Mouse (Mus musculus) G1E (cell line): ENCODE measurements around the gene Lrrc29.

ENCODE experiments used
- CTCF ChIP-seq: IDR thresholded peaks from 2 replicates; pipeline ENCODE4 v1.5.1; 2012; ENCODE audit warnings: low read depth, low read length, inconsistent platforms, mixed read lengths
- GATA1 ChIP-seq: IDR thresholded peaks from 2 replicates; pipeline ENCODE4 v1.6.1; 2012; ENCODE audit warnings: borderline replicate concordance, low read length, inconsistent platforms, mixed read lengths
- TAL1 ChIP-seq: conservative IDR thresholded peaks from 2 replicates; pipeline ENCODE4 v1.6.1; 2012; ENCODE audit warnings: low read depth, low read length, inconsistent platforms, mixed read lengths

DNA sequence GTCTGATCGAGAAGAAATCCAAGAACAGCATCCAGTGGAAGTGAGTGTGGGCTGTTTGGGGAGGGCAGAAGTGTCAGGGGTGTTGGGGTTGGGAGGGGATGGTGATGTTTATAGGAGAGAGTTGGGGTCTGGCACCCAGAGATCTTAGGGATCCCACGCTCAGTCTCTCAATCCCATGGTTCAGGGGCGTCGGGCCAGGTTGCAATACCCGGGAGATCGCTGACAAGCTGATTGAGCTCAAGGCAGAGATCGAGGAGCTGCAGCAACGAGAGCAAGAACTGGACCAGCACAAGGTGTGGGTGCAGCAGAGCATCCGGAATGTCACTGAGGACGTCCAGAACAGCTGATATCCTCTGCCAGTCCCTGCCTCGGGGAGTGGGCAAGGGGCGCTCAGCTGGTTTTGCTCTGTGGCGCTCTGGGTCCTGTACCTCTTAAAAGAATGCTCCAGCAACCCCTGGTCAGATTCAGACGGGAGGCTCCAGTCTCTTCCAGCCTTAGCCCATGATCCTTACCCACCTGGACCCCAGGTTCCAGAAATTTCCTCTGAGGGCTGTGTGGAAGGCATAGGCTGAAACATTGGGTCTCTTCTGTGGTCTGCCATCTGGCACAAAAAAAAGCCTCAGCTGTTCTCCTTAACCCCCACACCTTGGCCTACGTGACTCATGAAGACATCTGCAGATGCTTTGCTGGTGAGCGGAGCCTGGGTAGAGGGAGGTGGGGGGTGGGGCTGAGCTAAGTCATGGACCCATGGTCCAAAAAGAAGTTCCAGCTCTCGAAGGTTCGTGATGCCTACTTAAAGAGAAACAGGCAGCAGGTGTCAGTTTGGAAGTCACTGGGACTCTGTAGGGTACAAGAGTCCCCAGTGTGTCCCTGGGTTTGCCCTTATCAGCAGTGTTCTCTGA is 27.5 kb downstream of the Lrrc29 start:
- TF ChIP-seq TAL1 (no peak), CTCF (no peak), GATA1 (no peak)
